Mouse (Mus musculus) bone marrow, adult 2 months (tissue): ENCODE measurements around the gene Rad18. TPM values are rescaled to one million over a fixed set of nuclear protein-coding genes. Genes with fewer than 3 reads are reported as not detected.

Source experiments
- H3K27ac ChIP-seq: fragments of 200-500 bp; 2 replicates; pipeline ENCODE4 v1.5.1; 2012; ENCODE audit warnings: low read depth, mild to moderate bottlenecking, control low read depth, inconsistent platforms, low read length; ENCODE audit not compliant: control insufficient read depth, poor library complexity, insufficient read depth
- H3K4me1 ChIP-seq: fragments of 200-500 bp; 2 replicates; pipeline ENCODE4 v1.6.1; 2011; ENCODE audit warnings: low read length; ENCODE audit not compliant: control insufficient read depth, insufficient read depth
- H3K4me3 ChIP-seq: fragments of 200-500 bp; replicated peaks from 2 replicates; pipeline ENCODE3; 2011; ENCODE audit warnings: mild to moderate bottlenecking, low read depth, low read length, control low read depth; ENCODE audit not compliant: control insufficient read depth
- CTCF ChIP-seq: fragments of 200-500 bp; IDR thresholded peaks from 2 replicates; pipeline ENCODE4 v1.5.1; 2011; ENCODE audit warnings: low read length, control low read depth; ENCODE audit not compliant: control insufficient read depth, insufficient read depth
- POLR2A ChIP-seq: fragments of 200-500 bp; IDR thresholded peaks from 2 replicates; pipeline ENCODE4 v1.6.1; 2011; ENCODE audit warnings: low read depth, mild to moderate bottlenecking, control low read depth, low read length, borderline replicate concordance; ENCODE audit not compliant: control insufficient read depth
- WGBS: fragments of 180-500 bp; shearing (Covaris S2); methylation state at CpG from one replicate; pipeline ENCODE4 v1.1.7; 2018; 5-methylcytosine and 5-hydroxymethylcytosine counted together
- polyA plus RNA-seq: library from polyadenylated mRNA; stranded (reverse); fragments of >200 nt; gene quantifications from 2 replicates; pipeline ENCODE4 v1.2.4, GENCODE M21; 2011; ENCODE audit warnings: low replicate concordance; ENCODE audit not compliant: missing spikeins, insufficient read depth, insufficient read length

Rad18 gene
- polyA plus RNA-seq, 1 experiment, result 12.2 TPM

DNA sequence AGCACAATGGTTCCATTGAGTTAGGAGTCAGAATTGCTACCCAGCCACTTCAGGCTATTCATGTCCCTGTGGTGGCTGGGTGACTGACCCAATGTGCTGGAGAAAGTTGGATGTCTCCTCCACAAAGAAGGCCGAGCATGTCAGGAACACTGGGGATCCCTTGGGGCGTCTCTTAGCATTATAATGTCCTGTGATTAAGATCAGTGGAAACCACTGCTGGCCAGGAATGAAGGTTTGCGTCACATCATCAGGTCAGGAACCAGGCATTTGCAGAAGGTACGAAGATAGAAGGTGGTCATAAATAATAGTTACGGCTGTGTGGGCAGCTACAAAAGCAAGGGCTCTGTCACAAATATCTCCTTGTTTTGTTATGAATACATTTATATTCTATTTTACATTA is 111.5 kb downstream of the Rad18 start:
- H3K4me3 ChIP-seq, result no peak overlapping the region
- no peak for TF ChIP-seq CTCF
- TF ChIP-seq POLR2A, result no peak
- no peaks in the 10 kb centered on the region; the same call in 1 of the 2 replicates for H3K4me1 ChIP-seq
- no peak overlapping the region for H3K27ac ChIP-seq
- 76% methylated on average over 5 of the region's 5 CpGs for WGBS

DNA sequence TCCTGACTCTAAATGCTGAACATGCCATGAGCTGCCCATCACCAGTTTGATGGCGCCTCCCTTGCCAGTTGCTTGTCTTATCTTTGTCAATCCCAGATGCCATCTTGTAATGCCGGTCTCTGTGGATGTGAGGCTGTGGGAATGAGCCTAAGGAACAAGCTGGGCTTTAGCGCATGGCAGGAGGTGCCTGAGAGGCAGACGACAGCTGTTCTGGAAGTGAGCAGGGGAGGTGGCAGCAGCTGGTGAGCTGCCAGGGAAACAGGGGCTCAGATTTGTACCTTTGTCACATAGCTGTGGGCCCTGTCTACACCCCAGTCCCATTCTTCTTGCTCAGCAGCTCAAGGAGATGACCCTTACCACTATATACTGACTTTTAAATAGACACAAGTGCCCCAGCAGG is 114.5 kb downstream of the Rad18 start:
- H3K4me1 ChIP-seq, result peaks cover 8% of the 10 kb centered on the region
- WGBS, result 79% methylated on average over 4 of the region's 4 CpGs
- no peak overlapping the region for H3K4me3 ChIP-seq
- TF ChIP-seq CTCF, result no peak
- H3K27ac ChIP-seq, result no peak overlapping the region

DNA sequence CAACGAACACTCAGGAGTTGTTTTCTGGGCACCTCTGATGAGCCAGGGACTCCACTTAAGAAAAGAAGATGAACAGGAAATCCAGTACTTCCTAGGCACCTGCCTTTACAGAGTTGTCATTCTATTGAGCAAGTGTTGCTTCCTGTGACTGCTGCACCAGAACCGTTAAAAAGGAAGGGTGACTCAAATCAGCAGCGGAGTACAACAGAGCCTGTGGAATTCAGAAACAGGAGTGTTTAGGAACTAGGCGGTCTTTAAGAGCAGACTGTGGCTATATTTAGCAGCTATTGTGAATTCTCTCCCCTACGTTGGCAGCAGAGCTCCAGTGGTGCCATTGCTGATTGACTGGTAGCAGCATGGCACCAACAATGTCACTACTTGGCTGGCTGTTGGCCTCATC is 119.3 kb downstream of the Rad18 start:
- TF ChIP-seq CTCF (no peak), POLR2A (no peak)
- Histone ChIP-seq H3K4me1 (peaks cover 12% of the 10 kb centered on the region), H3K27ac (peak overlapping the region; percentile 79), H3K4me3 (no peak overlapping the region)
- WGBS, result 7% methylated on average over 5 of the region's 5 CpGs

DNA sequence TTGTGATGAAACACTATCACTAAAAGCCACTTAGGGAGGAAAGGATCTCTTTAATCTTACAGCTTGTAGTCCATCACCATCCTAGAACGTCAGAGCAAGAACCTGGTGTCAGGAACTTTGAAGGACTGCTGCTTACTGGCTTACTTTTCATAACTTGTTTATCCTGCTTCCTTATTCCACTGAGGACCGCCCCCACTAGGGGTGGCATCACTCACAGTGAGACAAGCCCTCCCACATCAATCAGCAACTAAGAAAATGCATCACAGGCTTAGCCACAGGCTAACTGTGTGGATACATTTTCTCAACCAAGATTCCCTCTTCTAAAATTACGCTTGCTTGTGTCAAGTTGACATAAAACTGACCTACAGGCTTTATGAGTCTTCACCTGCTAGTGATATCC is 121.9 kb downstream of the Rad18 start:
- no peak overlapping the region for H3K27ac ChIP-seq
- TF ChIP-seq CTCF, result no peak
- TF ChIP-seq POLR2A, result no peak
- WGBS, result 33% methylated on average over 3 of the region's 3 CpGs
- H3K4me3 ChIP-seq, result no peak overlapping the region
- H3K4me1 ChIP-seq, result peaks cover 12% of the 10 kb centered on the region

DNA sequence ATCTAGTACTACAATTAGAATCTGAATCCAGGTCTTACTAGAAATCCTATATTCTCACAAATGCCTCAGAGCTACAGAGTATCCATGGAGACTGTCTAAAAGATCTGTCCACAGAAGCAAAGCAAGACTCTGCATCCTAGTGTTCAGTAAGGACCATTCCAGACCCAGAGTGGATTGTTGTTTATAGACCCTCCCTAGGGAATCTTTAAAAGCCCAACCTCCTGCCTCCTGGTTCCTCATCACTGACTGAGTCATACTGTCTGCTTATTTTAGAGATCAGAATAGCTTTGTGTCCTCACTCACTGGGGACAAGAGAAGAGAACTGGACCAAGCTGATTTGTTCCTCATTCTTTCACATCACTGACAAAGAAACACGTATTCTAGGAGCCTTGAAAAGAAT is 126.1 kb downstream of the Rad18 start:
- Histone ChIP-seq H3K27ac (no peak overlapping the region), H3K4me3 (no peak overlapping the region), H3K4me1 (peaks cover 2% of the 10 kb centered on the region; the same call in 1 of the 2 replicates)
- TF ChIP-seq POLR2A, result no peak
- no peak for TF ChIP-seq CTCF
- 34% methylated on average over 1 of the region's 1 CpGs for WGBS

Other genes starting within 250 kb of the Rad18 start
- gene Cav3, start 237.2 kb downstream of the Rad18 start, polyA plus RNA-seq, result not detected in 2 replicates
- not detected in 2 replicates for gene Oxtr, start 206.7 kb downstream of the Rad18 start, polyA plus RNA-seq